Comparison of ENCODE assay signal across 14 mouse cellular contexts in the genomic region with DNA sequence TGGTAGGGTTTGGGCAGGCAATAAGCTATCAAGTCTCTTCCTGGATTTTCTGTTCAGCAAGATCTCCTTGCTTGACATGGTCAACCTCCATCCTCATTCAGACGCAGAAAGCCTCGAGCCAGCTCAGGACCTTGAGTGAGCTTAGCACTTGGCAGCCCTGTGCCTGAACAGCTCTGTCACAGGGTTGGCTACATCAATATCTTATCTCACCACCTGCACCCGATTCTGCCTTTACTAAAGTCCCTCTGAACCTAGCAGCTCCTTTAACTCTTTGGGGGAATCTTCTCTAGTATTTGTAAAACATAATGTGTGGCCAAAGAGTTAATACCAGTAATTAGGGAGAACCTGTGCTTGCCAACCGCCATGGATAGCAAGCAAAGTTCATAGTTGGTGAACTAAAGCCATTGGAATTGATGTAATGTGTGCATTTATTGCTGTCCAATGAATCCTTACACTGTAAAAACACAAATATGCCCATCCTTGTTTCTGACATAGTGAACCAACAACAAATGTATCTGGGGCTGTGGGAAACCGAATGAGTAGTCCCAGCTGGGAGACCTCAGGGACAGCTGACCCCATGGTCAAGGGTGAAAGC. TPM values are rescaled to one million over a fixed set of nuclear protein-coding genes. Genes with fewer than 3 reads are reported as not detected.
A peak's percentile ranks its signal among the peaks of the same experiment; 100 is the strongest.
DNase-seq lines count a peak whose midpoint lies in the region; ATAC-seq lines count a peak whose summit lies in the region.
"Had no signal": no experiment of that assay in that cellular context is flagged by ENCODE, and none has a peak within 500 bp of the region (broad histone marks: within the 10 kb centered on the region; RNA-seq: fewer than 3 reads in every experiment).

A gene (plus strand): TSS at position 545 of the 595 bp plus-strand sequence.

- WGBS in heart, embryonic 11.5 days (ENCODE audit: insufficient replicate concordance): 42% methylated on average over 5 of the region's 5 CpGs
- WGBS in liver, embryonic 12.5 days (ENCODE audit: insufficient replicate concordance): 31% methylated on average over 5 of the region's 5 CpGs

- no peaks in the 10 kb centered on the region for H3K27me3 ChIP-seq in heart, embryonic 11.5 days (ENCODE audit: control insufficient read depth, insufficient read depth, low read length)
- peaks cover 15% of the 10 kb centered on the region; the same call in 1 of the 2 replicates for H3K27me3 ChIP-seq in liver, embryonic 12.5 days (replicated peaks)

- H3K9ac ChIP-seq in heart, embryonic 11.5 days (ENCODE audit: low read depth, low read length): no peak within 1 kb of the TSS
- no peak within 1 kb of the TSS for H3K9ac ChIP-seq in liver, embryonic 12.5 days
- H3K9ac ChIP-seq: hindbrain, embryonic 14.5 days had no signal

- H3K4me3 ChIP-seq in heart, embryonic 11.5 days (ENCODE audit: low read depth, low read length): no peak within 1 kb of the TSS
- no peak within 1 kb of the TSS for H3K4me3 ChIP-seq in liver, embryonic 12.5 days

- H3K36me3 ChIP-seq in heart, embryonic 11.5 days (ENCODE audit: control insufficient read depth, insufficient read depth, low read length): no peaks in the 10 kb centered on the region
- H3K36me3 ChIP-seq in liver, embryonic 12.5 days: no peaks in the 10 kb centered on the region

- 0 out of 2 replicates have a peak within 1 kb of the TSS, but pooled peaks have one; percentile 10 for H3K27ac ChIP-seq in heart, embryonic 11.5 days (ENCODE audit: low read depth, low read length)
- H3K27ac ChIP-seq in liver, embryonic 12.5 days: no peak within 1 kb of the TSS
- H3K27ac ChIP-seq: hindbrain, embryonic 14.5 days had no signal

- H3K4me1 ChIP-seq in heart, embryonic 11.5 days (ENCODE audit: control insufficient read depth, insufficient read depth, low read length): peaks cover 14% of the 10 kb centered on the region; the same call in 1 of the 2 replicates
- H3K4me1 ChIP-seq in liver, embryonic 12.5 days: peaks cover 21% of the 10 kb centered on the region

- intact Hi-C loops in heart, postnatal 14 days (cut with DNase I): no loop called here

- no peak for DNase-seq in heart, postnatal 14 days
- no peak for DNase-seq in liver
- DNase-seq in adrenal gland, adult 18-20 months (ENCODE audit: low spot score in 2 of 2): no peak
- no peak for DNase-seq in cerebellum, postnatal 14 days
- DNase-seq: adrenal gland, adult 8-10 months; cerebellum, adult 9-10 months; heart, adult 11 months; kidney, adult 9 months had no signal

- ATAC-seq in heart, embryonic 11.5 days (replicated peaks; ENCODE audit: insufficient number of reproducible peaks, low FRiP score, low TSS enrichment): no peak
- ATAC-seq in liver, embryonic 12.5 days: peak; percentile 75
- peak; percentile 92 for ATAC-seq in erythroid progenitor cell, adult 5-6 weeks (replicated peaks; ENCODE audit: low FRiP score, poor library complexity, severe bottlenecking)
- ATAC-seq in megakaryocyte progenitor cell, adult 5-6 weeks (replicated peaks; ENCODE audit: poor library complexity): peak; percentile 95

- no peak within 1 kb of the TSS for H3K4me2 ChIP-seq in heart, embryonic 11.5 days
- H3K4me2 ChIP-seq in liver, embryonic 12.5 days: no peak within 1 kb of the TSS
- H3K4me2 ChIP-seq: hindbrain, embryonic 14.5 days had no signal

- no peaks in the 10 kb centered on the region for H3K9me3 ChIP-seq in heart, embryonic 11.5 days (replicated peaks; ENCODE audit: control insufficient read depth, low read length)
- no peaks in the 10 kb centered on the region for H3K9me3 ChIP-seq in liver, embryonic 12.5 days (replicated peaks)

RNA-seq across cellular contexts. Expression of the gene that starts here (rescaled TPM):
- 2.4 and 2.5 TPM in 2 replicates for polyA plus RNA-seq in heart, embryonic 11.5 days (2014; fragmentation: Nextera tagmentation; extraction: Ambion mirVana)
- total RNA-seq in heart, postnatal 14 days (2021): 1 to 10 TPM; 1.0 to 2.4 TPM
- 0.54 and 0.91 TPM in 2 replicates for polyA plus RNA-seq in liver, embryonic 12.5 days (2016; fragmentation: Nextera tagmentation; extraction: Ambion mirVana)
- total RNA-seq in erythroid progenitor cell, adult 5-6 weeks (2015; ENCODE audit: low replicate concordance): not detected in 2 replicates
- total RNA-seq in erythroid progenitor cell, adult 5-6 weeks (2017; ENCODE audit: low replicate concordance): not detected in 2 replicates
- total RNA-seq in megakaryocyte progenitor cell, adult 5-6 weeks (2015): not detected in 2 replicates
- total RNA-seq in megakaryocyte progenitor cell, adult 5-6 weeks (2017): not detected in 2 replicates
- total RNA-seq in adrenal gland, adult 18-20 months (2021): not detected
- total RNA-seq: adrenal gland, adult 8-10 months; left cerebral cortex, postnatal 25 days had no signal

Comparison
In these comparisons a context has a peak if more than half of its experiments do, and no peak if none do; other contexts are left out.
1. Peak in ATAC-seq in liver, embryonic 12.5 days; RNA of the gene not detected or under 1 TPM.
2. Peak in ATAC-seq in erythroid progenitor cell, adult 5-6 weeks; RNA of the gene not detected or under 1 TPM.
3. Peak in ATAC-seq in megakaryocyte progenitor cell, adult 5-6 weeks; RNA of the gene not detected or under 1 TPM.